Mouse (Mus musculus): ENCODE data around the gene Olfr1152.

- no peak for TF ChIP-seq CTCF (IDR thresholded peaks at IDR 0.05; ENCODE audit: low read depth, low read length)
- no peak for TF ChIP-seq GATA1 (IDR thresholded peaks at IDR 0.05; ENCODE audit: borderline replicate concordance, low read length)
Measured at GRCm38 (mm10) chr2:87866192-87866591, at the start of gene Olfr1152.

All from G1E (cell line).